Mouse (Mus musculus) C2C12 (cell line): ENCODE data around the gene Sele. TPM values are rescaled to one million over a fixed set of nuclear protein-coding genes. Genes with fewer than 3 reads are reported as not detected.

Experiments used
- H3K27me3 ChIP-seq: one replicate; pipeline ENCODE4 v1.6.1; 2011; ENCODE audit not compliant: control insufficient read depth, insufficient read depth, insufficient read length
- H3K36me3 ChIP-seq: one replicate; pipeline ENCODE4 v1.6.1; 2011; ENCODE audit not compliant: control insufficient read depth, insufficient read depth
- H3K4me3 ChIP-seq: one replicate; pipeline ENCODE4 v1.5.1; 2011; ENCODE audit warnings: mild to moderate bottlenecking, control low read depth; ENCODE audit not compliant: poor library complexity, insufficient read depth, severe bottlenecking
- H3K79me2 ChIP-seq: one replicate; pipeline ENCODE4 v1.6.1; 2011; ENCODE audit not compliant: control insufficient read depth, insufficient read depth
- H3K79me3 ChIP-seq: one replicate; pipeline ENCODE4 v1.6.1; 2011; ENCODE audit warnings: low read depth, control low read depth
- H3ac ChIP-seq: one replicate; pipeline ENCODE3; 2011; ENCODE audit warnings: low read depth; ENCODE audit not compliant: control insufficient read depth, insufficient read length
- CEBPB ChIP-seq: IDR thresholded peaks from one replicate; pipeline ENCODE4 v1.6.1; 2011; ENCODE audit warnings: low read depth, mild to moderate bottlenecking, control low read depth, moderate library complexity
- CTCF ChIP-seq: IDR thresholded peaks from one replicate; pipeline ENCODE4 v1.5.1; 2011; ENCODE audit not compliant: control insufficient read depth, insufficient read depth, insufficient read length
- FOSL1 ChIP-seq: IDR thresholded peaks from one replicate; pipeline ENCODE4 v1.8.0; 2011; ENCODE audit warnings: mild to moderate bottlenecking, low read length; ENCODE audit not compliant: poor library complexity, insufficient read depth, severe bottlenecking
- MAX ChIP-seq: IDR thresholded peaks from one replicate; pipeline ENCODE4 v1.6.1; 2011; ENCODE audit warnings: mild to moderate bottlenecking, control low read depth
- MYOD1 ChIP-seq: IDR thresholded peaks from one replicate; pipeline ENCODE4 v1.6.1; 2011; ENCODE audit warnings: low read depth; ENCODE audit not compliant: control insufficient read depth, insufficient read length
- MYOG ChIP-seq: IDR thresholded peaks from one replicate; pipeline ENCODE4 v1.6.1; 2011; ENCODE audit not compliant: control insufficient read depth, insufficient read length; ENCODE audit errors: extremely low read depth
- USF1 ChIP-seq: IDR thresholded peaks from one replicate; pipeline ENCODE4 v1.6.1; 2011; ENCODE audit warnings: low read depth, mild to moderate bottlenecking, control low read depth, moderate library complexity
- polyA plus RNA-seq: library from polyadenylated mRNA; unstranded; fragments of >200 nt; fragmentation: generic; extraction: Trizol; gene quantifications from one replicate; pipeline ENCODE4 v1.2.1, GENCODE M21; 2012; ENCODE audit warnings: missing spikeins

The Sele gene
- polyA plus RNA-seq, 1 experiment, result 0.19 TPM

DNA sequence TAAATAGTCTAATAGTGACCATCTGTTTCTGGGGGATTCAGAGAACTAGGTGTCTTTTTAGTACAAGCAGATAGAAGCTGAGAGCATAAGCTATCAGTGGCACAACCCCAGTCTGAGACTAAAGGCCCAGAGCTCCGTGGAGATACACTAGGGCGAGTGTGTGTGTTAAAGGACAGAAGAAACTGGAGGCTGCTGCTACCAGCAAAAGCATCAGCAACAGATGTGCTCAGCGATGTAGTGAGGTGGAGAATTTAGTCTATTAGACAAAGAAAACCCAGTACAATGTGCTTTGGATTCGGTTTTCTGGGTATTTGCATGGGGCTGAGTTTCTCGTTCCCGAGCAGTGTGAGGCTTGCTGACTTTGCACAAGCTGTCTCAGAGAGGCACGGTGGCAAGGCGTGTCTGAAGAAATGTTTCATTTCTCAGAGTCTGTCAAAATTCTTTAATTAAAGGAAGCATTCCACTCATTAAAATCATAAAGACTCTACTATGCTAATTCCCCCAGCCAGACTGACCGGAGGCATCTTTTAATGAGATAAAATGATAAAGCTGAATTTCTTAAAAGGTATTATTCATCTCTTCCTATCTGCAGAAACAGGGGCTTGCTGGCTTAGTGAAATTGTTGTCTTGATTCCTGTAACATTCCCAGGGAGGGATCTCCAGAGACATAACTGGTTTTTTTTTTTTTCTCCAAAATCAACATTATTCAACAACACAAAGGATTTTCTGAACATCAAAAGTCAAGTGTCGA, 7.5 kb upstream of the Sele start:
- H3K27me3 ChIP-seq, result no peaks in the 10 kb centered on the region
- TF ChIP-seq MAX (no peak), CEBPB (no peak), CTCF (no peak), FOSL1 (no peak), USF1 (no peak), MYOG (no peak), MYOD1 (no peak)
- H3K4me3 ChIP-seq, result no peak overlapping the region
- H3K79me2 ChIP-seq, result no peaks in the 10 kb centered on the region
- H3K36me3 ChIP-seq, result no peaks in the 10 kb centered on the region
- H3K79me3 ChIP-seq, result no peaks in the 10 kb centered on the region
- no peak overlapping the region for H3ac ChIP-seq

DNA sequence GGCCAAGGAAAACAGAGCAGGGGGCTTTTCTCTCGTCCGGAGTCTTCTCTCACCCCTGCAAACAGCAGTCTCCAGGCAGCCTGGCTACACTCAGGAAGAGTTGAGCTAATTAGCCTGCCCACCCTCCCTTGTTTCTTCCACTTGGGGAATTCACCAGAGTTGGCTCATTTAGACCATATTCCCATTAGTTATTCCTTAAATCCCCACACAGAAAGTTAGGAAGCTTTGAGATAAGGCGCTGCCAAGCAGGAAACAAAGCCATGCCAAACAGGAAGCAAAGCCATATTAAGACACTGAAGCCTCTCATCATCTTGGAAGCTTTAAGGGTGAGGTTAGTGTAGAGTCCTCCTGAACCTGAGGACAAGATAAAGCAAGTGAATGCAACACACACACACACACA, 4.5 kb upstream of the Sele start:
- Histone ChIP-seq H3K79me3 (no peaks in the 10 kb centered on the region), H3K79me2 (no peaks in the 10 kb centered on the region), H3K36me3 (no peaks in the 10 kb centered on the region), H3K27me3 (no peaks in the 10 kb centered on the region), H3ac (no peak overlapping the region), H3K4me3 (no peak overlapping the region)
- TF ChIP-seq FOSL1 (no peak), CTCF (no peak), CEBPB (no peak), MYOG (no peak), MAX (no peak), MYOD1 (no peak), USF1 (no peak)

DNA sequence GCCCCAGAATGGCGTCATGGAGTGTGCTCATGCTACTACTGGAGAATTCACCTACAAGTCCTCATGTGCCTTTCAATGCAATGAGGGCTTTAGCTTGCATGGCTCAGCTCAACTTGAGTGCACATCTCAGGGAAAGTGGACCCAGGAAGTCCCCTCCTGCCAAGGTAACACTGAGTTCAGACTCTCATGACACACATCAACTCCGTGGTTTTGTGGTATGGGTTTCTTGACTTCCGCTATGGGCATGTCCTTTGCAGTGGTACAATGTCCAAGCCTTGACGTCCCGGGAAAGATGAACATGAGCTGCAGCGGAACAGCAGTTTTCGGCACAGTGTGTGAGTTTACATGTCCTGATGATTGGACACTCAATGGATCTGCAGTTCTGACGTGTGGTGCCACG, 5.5 kb downstream of the Sele start:
- Histone ChIP-seq H3K27me3 (no peaks in the 10 kb centered on the region), H3K36me3 (no peaks in the 10 kb centered on the region), H3K79me2 (no peaks in the 10 kb centered on the region), H3K4me3 (no peak overlapping the region), H3ac (no peak overlapping the region), H3K79me3 (no peaks in the 10 kb centered on the region)
- TF ChIP-seq CTCF (no peak), USF1 (no peak), MAX (no peak), FOSL1 (no peak), MYOD1 (no peak), CEBPB (no peak), MYOG (no peak)

DNA sequence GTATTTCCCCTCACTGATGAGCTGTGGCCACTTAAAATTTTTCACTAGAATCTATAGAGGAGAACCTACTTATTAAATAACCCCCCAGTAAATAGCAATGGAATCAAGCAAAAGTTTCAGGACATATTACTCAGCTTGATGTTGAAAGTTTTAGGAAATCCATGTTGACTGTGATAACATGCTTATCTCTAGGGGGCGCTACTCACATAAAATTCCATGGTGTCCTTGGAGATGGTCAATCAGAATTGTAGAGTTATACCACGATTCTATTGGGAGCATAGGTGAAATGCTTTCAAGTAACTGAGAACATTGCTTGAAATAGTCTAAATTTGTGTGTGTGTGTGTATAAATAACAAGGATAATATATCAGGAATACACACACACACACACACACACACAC, 6.8 kb downstream of the Sele start:
- no peaks in the 10 kb centered on the region for H3K36me3 ChIP-seq
- no peaks in the 10 kb centered on the region for H3K27me3 ChIP-seq
- no peaks in the 10 kb centered on the region for H3K79me2 ChIP-seq
- no peak overlapping the region for H3K4me3 ChIP-seq
- H3ac ChIP-seq, result no peak overlapping the region
- no peaks in the 10 kb centered on the region for H3K79me3 ChIP-seq
- TF ChIP-seq CEBPB (no peak), USF1 (no peak), MYOG (no peak), MYOD1 (no peak), FOSL1 (no peak), CTCF (no peak), MAX (no peak)

DNA sequence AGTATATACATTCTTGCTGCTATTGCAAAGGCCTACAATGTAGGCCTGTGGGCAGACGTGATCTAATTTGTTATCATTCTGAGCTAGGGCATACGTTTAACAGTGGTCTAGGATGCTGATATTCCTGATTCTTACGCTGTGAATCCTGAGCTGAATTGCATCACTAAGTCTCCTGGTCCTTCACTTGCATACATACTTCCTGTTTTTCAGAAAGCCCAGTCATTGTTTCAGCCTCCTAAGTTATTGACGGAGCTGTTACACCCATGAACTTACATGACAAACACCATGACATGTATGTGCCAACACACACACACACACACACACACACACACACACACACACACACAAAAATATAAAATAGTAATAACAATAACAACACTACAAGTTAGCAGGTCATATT, 12.0 kb downstream of the Sele start:
- no peaks in the 10 kb centered on the region for H3K27me3 ChIP-seq
- TF ChIP-seq CTCF (no peak), USF1 (no peak), CEBPB (no peak), MAX (no peak), FOSL1 (no peak), MYOG (no peak), MYOD1 (no peak)
- no peaks in the 10 kb centered on the region for H3K79me3 ChIP-seq
- no peak overlapping the region for H3K4me3 ChIP-seq
- no peak overlapping the region for H3ac ChIP-seq
- no peaks in the 10 kb centered on the region for H3K79me2 ChIP-seq
- H3K36me3 ChIP-seq, result no peaks in the 10 kb centered on the region
